Mouse (Mus musculus): ENCODE measurements around the gene Supt7l.
A peak's percentile ranks its signal among the peaks of the same experiment; 100 is the strongest.

DNA sequence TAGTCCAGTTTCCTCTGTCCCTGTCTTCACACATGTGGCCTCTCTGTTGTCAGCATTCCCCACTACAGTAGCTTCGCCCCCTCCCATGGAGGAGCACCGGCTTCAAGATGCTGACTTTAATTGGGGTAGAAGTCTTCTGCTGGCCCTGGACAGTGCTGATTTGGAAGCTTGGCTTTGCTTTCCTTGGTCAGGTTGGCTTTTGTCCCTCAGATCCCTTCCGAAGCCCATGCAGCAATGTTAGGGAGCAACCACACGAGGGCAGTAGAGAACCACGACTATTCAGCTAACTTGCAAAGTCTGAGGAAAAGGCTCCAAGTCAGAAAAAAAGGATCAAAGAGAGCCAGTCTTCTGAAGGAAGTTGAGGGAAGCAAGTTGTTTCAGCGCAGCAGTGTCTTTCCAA lies 35.9 kb upstream of the Supt7l start:
- no peak for TF ChIP-seq POLR2AphosphoS5 (IDR thresholded peaks at IDR 0.05; ENCODE audit: insufficient replicate concordance, low read depth, low read length)
- peak; percentile 92 for TF ChIP-seq CTCF (IDR thresholded peaks at IDR 0.05; ENCODE audit: low read depth, low read length)
- TF ChIP-seq GATA1 (IDR thresholded peaks at IDR 0.05; ENCODE audit: borderline replicate concordance, low read length) = no peak

Data from G1E (cell line).